Mouse (Mus musculus): ENCODE results near the gene Phxr2.
"Not testable (repeated sequence)": the region's sequence is repeated elsewhere in the genome, so short reads cannot be mapped to it uniquely, and the experiment has no call there.

- TF ChIP-seq ZKSCAN1 (IDR thresholded peaks at IDR 0.05; ENCODE audit: borderline replicate concordance, low read depth, low read length); JUND (conservative IDR thresholded peaks at IDR 0.05; ENCODE audit: low read depth, low read length); CHD1 (IDR thresholded peaks at IDR 0.05; ENCODE audit: low read depth, low read length); CTCF (conservative IDR thresholded peaks at IDR 0.05 in 1 of 2, IDR thresholded peaks at IDR 0.05 in 1 of 2; ENCODE audit: low read depth in 2 of 2, low read length in 2 of 2): not testable (repeated sequence)
These were observed 31.6 kb upstream of the Phxr2 start for GRCm38 (mm10) chr10:99157697-99158096.

Data from CH12.LX (cell line).